Mouse (Mus musculus): ENCODE data around the gene Tgif2.

DNA sequence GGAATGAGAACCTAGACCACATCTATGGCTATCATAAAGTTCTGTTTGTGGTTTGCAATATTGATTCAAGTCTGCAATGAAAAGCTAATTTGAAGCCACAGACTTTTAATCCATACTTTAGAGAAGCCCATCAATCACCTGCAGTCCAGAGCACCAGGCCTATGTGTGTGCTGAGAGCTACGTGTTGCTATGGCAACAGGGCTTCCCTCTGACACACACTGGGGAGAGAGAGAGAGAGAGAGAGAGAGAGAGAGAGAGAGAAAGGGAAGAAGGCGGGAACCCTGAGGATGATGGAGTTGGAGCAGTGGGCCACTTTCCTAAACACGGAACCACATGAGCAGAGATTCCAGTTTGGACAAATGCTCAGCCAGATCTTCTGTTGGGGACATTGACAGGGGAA lies 52.4 kb downstream of the Tgif2 start:
- no peak for TF ChIP-seq TAL1 (IDR thresholded peaks at IDR 0.05; ENCODE audit: low read length)
- TF ChIP-seq GATA1 (IDR thresholded peaks at IDR 0.05; ENCODE audit: low read length): no peak
